Mouse (Mus musculus) olfactory bulb, adult 2 months (tissue): Measurements from ENCODE around the gene Rasgef1b. TPM values are rescaled to one million over a fixed set of nuclear protein-coding genes. Genes with fewer than 3 reads are reported as not detected.

Source experiments
- H3K27ac ChIP-seq: fragments of 200-500 bp; 2 replicates; pipeline ENCODE4 v1.5.1; 2012; ENCODE audit warnings: low read depth, low read length; ENCODE audit not compliant: insufficient read depth
- H3K4me1 ChIP-seq: fragments of 200-500 bp; 2 replicates; pipeline ENCODE4 v1.6.1; 2012; ENCODE audit warnings: low read length; ENCODE audit not compliant: control insufficient read depth, insufficient read depth
- H3K4me3 ChIP-seq: fragments of 200-500 bp; 2 replicates; pipeline ENCODE4 v1.5.1; 2012; ENCODE audit warnings: mild to moderate bottlenecking, low read depth, low read length, moderate library complexity; ENCODE audit not compliant: insufficient read depth
- CTCF ChIP-seq: fragments of 200-500 bp; IDR thresholded peaks from 2 replicates; pipeline ENCODE4 v1.5.1; 2012; ENCODE audit warnings: low read depth, mild to moderate bottlenecking, low read length, moderate library complexity; ENCODE audit not compliant: insufficient read depth
- POLR2A ChIP-seq: fragments of 200-500 bp; IDR thresholded peaks from 2 replicates; pipeline ENCODE4 v1.6.1; 2012; ENCODE audit warnings: mild to moderate bottlenecking, low read depth, low read length, moderate library complexity; ENCODE audit not compliant: insufficient read depth
- WGBS: fragments of 180-500 bp; shearing (Covaris S2); methylation state at CpG from one replicate; pipeline ENCODE4 v1.1.7; 2018; 5-methylcytosine and 5-hydroxymethylcytosine counted together
- polyA plus RNA-seq: library from polyadenylated mRNA; stranded (reverse); fragments of >200 nt; gene quantifications from 2 replicates; pipeline ENCODE4 v1.2.4, GENCODE M21; 2012; ENCODE audit warnings: low replicate concordance; ENCODE audit not compliant: missing spikeins, insufficient read depth, insufficient read length

Rasgef1b gene
- polyA plus RNA-seq, 1 experiment: not detected

- peaks cover 6% of the 10 kb centered on the region; the same call in 1 of the 2 replicates for H3K4me1 ChIP-seq
- no peak overlapping the region for H3K27ac ChIP-seq
- TF ChIP-seq POLR2A (no peak), CTCF (no peak)
- H3K4me3 ChIP-seq: no peak overlapping the region
- 37% methylated on average over 11 of the region's 11 CpGs for WGBS
Observed at GRCm38 (mm10) chr5:99541321-99541895, 187.5 kb downstream of the Rasgef1b start.

- H3K4me1 ChIP-seq: no peaks in the 10 kb centered on the region
- WGBS: 56% methylated on average over 7 of the region's 7 CpGs
Observed at GRCm38 (mm10) chr5:99533416-99533815, 195.4 kb downstream of the Rasgef1b start.

GRCm38 (mm10) chr5:99526797-99527201 lies 202.1 kb downstream of the Rasgef1b start:
- H3K4me1 ChIP-seq: peaks cover 6% of the 10 kb centered on the region
- no peak overlapping the region for H3K4me3 ChIP-seq
- WGBS: 93% methylated on average over 7 of the region's 7 CpGs
- no peak overlapping the region for H3K27ac ChIP-seq
- TF ChIP-seq CTCF (no peak), POLR2A (no peak)

More at GRCm38 (mm10) chr5:99533416-99533815, 195.4 kb downstream of the Rasgef1b start:
- Histone ChIP-seq H3K27ac (no peak overlapping the region), H3K4me3 (no peak overlapping the region)
- no peak for TF ChIP-seq CTCF
- TF ChIP-seq POLR2A: no peak

- Histone ChIP-seq H3K4me1 (peaks cover 6% of the 10 kb centered on the region), H3K27ac (no peak overlapping the region), H3K4me3 (no peak overlapping the region)
- 89% methylated on average over 4 of the region's 4 CpGs for WGBS
- TF ChIP-seq POLR2A (no peak), CTCF (no peak)
Observed at GRCm38 (mm10) chr5:99525649-99526048, 203.2 kb downstream of the Rasgef1b start.

- TF ChIP-seq POLR2A: no peak
- no peak for TF ChIP-seq CTCF
- 47% methylated on average over 8 of the region's 8 CpGs for WGBS
- no peak overlapping the region for H3K27ac ChIP-seq
Observed at GRCm38 (mm10) chr5:99522571-99523269, 206.1 kb downstream of the Rasgef1b start.

GRCm38 (mm10) chr5:99521411-99521810 lies 207.5 kb downstream of the Rasgef1b start:
- WGBS: 50% methylated on average over 4 of the region's 4 CpGs
- no peak overlapping the region for H3K27ac ChIP-seq

More at GRCm38 (mm10) chr5:99522571-99523269, 206.1 kb downstream of the Rasgef1b start:
- no peak overlapping the region for H3K4me3 ChIP-seq
- peaks cover 6% of the 10 kb centered on the region for H3K4me1 ChIP-seq

GRCm38 (mm10) chr5:99519556-99519955 lies 209.3 kb downstream of the Rasgef1b start:
- Histone ChIP-seq H3K4me1 (peaks cover 6% of the 10 kb centered on the region), H3K27ac (no peak overlapping the region), H3K4me3 (no peak overlapping the region)
- TF ChIP-seq CTCF (no peak), POLR2A (no peak)
- 76% methylated on average over 2 of the region's 2 CpGs for WGBS

More at GRCm38 (mm10) chr5:99521411-99521810, 207.5 kb downstream of the Rasgef1b start:
- Histone ChIP-seq H3K4me1 (peaks cover 6% of the 10 kb centered on the region), H3K4me3 (no peak overlapping the region)
- TF ChIP-seq CTCF (no peak), POLR2A (no peak)

GRCm38 (mm10) chr5:99519023-99519422 lies 209.8 kb downstream of the Rasgef1b start:
- no peak overlapping the region for H3K27ac ChIP-seq
- WGBS: 80% methylated on average over 4 of the region's 4 CpGs

GRCm38 (mm10) chr5:99516207-99516606 lies 212.7 kb downstream of the Rasgef1b start:
- H3K27ac ChIP-seq: no peak overlapping the region
- 85% methylated on average over 5 of the region's 5 CpGs for WGBS
- TF ChIP-seq POLR2A (no peak), CTCF (no peak)
- no peak overlapping the region for H3K4me3 ChIP-seq
- no peaks in the 10 kb centered on the region; the same call in 1 of the 2 replicates for H3K4me1 ChIP-seq

More at GRCm38 (mm10) chr5:99519023-99519422, 209.8 kb downstream of the Rasgef1b start:
- Histone ChIP-seq H3K4me1 (peaks cover 5% of the 10 kb centered on the region), H3K4me3 (no peak overlapping the region)
- TF ChIP-seq CTCF: no peak
- TF ChIP-seq POLR2A: no peak
